Mouse (Mus musculus) liver (tissue): Measurements from ENCODE around the gene Peg12.

Experiments used
- DNase-seq: peaks from one replicate; pipeline ENCODE4 v3.0.0-alpha.2; 2020; ENCODE audit warnings: mixed read lengths

The Peg12 gene

DNA sequence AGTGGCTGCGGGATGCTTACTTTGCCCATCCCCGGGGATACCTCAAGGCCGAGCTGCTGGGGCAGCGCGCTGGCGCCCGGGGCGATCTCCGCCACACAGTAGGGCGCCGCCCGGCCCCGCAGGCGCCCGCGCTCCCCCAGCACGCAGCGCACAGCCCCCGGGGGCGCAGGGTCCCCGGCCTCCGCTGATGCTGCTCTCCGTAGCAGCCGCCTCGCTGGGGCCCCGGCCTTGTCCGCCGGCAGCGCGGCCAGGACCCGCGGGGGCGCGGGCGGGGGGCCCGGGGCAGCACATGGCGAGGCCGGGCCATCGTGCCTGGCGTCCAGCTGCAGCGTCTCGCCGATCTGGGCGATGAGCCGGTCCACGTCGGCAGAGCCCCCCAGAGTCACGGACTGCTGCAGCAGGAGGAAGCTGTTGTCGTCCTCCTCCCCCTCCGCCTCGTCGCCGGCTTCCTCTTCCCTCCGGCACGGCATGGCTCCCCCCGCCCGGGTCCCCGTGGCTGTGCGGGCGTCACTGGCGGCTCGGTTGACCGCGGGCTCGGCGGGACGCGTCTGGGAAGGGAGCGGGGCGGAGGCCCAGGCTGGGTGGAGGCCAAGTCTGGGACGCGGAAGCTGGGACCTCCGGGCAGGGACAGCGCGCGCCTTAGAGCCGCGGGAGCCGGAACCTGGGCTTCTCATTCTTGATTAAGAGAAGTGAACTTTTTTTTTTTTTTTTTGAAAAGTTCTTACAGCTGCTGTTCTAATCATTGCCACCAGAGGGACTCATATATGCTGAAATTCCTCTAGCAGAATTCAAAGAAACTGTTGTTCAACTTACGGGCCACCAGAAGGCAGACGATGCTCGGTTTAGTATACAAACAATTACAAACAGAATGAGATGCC is at the start of gene Peg12:
Peg12 (minus strand) TSS at position 633 of the 878 bp plus-strand sequence.
- peak; percentile 43 for DNase-seq

DNA sequence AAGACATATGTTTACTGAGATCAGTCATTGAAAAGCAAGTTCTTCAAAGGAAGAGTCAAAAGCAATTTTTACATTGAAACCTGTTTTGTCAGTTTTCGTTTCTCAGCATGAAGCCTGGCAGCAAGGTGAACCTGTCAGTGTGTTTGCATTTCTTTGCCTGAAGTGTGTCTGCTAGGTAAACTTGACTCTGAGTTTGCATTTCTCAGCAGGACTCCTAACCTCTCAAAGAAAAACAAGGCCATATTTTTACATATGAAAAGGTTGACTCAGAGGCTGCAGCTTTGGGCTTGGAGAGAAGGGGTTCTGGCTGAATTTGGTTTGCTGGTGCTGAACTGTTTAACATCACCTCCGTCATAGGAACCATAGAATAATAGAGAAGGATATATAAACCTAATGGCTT is 21.8 kb upstream of the Peg12 start:
- DNase-seq: no peak

DNA sequence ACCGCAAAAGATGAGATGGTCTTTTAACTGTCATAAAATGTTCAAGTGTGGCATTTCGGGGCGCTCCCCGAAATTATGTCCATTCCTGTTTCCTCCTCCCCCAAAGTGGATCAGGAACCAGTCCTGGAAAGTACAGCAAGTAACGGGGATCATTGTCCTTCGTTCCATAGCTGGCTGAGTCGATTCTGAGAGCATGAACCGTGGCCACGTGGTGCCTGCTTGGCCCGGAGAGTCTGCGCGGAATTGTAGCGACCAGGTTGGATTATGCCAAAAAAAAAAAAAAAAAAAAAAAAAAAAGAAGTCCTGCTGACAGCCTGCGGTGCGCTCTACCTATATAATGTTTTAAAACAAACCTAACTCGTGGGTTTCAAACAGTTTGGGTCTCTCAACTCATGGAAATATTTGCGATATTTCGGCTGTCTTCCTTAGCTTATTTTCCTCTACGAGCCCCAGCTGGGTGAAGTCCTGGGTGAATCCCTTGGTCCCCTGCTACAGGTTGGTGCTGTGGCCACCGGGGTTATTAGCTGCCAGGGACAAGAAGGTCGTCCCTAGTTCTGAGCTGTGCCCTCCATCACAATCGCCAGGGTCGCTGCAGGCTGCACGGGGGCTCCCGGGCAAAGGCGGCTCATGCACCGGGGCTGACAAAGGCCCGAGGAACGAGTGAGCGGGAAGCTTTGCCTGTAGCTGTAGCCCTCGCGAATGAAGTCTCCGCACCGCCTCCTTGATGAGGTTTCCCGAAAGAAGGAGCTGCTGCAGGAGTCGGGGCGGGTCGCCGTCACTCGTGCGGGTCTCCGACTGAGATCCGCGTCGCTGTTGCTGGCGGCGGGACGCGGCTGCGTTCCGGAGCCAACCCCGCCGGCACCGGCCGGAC is 1.1 kb downstream of the Peg12 start:
- DNase-seq: peak; percentile 10

- peak; percentile 11 for DNase-seq
These were observed 1.9 kb downstream of the Peg12 start for GRCm38 (mm10) chr7:62462229-62463006.

DNA sequence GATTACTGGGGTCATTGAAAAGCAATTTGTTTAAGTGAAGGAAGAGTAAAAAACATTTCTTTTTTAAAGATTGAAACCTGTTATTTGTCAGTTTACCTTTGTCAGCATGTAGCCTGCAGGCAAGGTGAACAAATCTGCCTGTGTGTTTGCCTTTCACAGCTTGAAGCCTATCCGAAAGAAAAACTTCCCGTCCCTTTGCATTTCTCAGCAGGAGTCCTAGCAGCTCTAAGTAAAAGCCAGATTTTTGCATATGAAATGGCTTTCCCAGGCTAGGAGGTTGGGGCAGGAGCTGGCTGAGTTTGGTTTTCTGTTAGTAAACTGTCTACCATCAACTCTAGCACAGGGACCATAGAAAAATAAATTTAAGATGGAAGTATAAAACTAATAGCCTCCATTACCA is 12.0 kb downstream of the Peg12 start:
- DNase-seq: no peak

- no peak for DNase-seq
These were observed 18.7 kb downstream of the Peg12 start for GRCm38 (mm10) chr7:62445431-62446165.

DNA sequence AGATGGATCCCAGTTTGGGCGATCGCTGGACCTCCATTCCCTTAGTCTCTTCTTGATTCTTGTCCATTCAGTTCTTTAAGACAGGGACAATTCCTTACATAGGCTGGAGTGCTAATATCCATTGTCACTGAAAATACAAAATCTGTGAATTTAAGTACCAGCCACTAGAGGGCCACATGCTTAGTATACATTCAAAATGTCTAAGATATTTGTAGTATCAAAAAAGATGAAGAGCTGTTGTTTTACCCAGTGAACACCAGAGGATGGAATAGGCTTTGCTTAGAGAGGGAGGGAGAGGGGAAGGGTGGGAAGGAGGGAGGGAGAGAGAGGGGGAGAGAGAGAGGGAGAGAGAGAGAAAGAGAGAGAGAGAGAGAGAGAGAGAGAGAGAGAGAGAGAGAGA is 27.9 kb downstream of the Peg12 start:
- no peak for DNase-seq

DNA sequence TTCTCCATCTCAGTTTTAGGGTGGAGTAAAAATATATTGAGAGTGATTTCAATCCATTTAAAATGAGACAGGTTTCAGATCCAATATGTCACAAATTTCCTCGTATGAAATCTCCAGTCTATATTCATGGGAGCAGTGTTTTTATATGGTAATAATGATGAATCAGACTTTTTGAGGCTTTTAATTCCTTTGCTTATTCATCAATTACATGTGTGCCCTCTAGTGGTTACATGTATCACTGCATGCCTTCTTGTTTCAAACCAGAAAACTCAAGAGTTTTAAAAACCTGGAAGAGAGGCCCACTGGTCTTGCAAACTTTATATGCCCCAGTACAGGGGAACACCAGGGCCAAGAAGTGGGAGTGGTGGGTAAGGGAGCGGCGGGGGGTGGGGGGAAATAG is 31.1 kb downstream of the Peg12 start:
- no peak for DNase-seq

GRCm38 (mm10) chr7:62428337-62428736 is 36.0 kb downstream of the Peg12 start:
- DNase-seq: no peak

- DNase-seq: no peak
These were observed 41.1 kb downstream of the Peg12 start for GRCm38 (mm10) chr7:62423210-62423609.

DNA sequence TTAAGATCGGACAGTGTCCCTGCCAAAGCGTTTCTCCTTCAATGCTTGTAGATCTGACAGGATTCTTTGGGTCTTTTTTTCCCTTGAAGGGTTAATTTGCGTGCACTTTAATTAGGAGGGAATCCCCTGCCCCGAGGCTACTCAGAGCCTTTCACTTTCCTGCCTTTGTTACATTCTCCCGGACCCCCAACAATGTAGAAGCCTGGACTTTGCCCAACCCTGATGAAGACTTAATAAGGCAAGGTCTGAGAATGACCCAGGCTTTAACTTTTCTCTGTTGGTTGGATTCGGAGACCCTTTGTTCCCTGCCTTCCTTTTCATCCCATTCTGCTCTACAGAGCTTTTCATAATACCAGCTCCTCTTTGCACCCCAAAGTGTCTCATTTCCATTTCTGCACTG is 43.7 kb downstream of the Peg12 start:
- DNase-seq: no peak

- peak; percentile 53 for DNase-seq
These were observed 44.6 kb downstream of the Peg12 start, which contains the start of gene Mkrn3 for GRCm38 (mm10) chr7:62419493-62420360. Gene Mkrn3 (minus strand): TSS chr7:62420139.

GRCm38 (mm10) chr7:62419105-62419492 is 45.2 kb downstream of the Peg12 start:
- DNase-seq: peak; percentile 2

- DNase-seq: no peak
These were observed 46.0 kb downstream of the Peg12 start for GRCm38 (mm10) chr7:62418346-62418745.

DNA sequence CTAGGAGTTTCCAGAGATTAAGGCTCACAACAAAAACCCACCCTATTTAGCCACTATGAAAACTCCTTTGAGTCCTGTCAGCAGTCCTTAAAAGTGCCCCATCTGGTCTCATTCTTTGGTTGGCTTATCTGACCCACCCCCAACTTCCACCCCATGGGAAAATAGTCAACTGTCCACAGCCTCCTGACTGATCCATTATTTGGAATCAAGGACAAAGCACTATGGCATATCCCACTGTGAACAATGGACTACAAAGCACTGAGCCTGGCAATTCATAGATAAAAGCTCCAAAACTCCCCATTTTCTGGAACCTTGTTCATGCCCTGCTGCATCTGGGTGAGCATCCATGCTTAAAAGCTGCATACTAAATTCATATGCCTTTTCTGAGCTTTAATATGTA is 48.1 kb downstream of the Peg12 start:
- DNase-seq: no peak

- DNase-seq: no peak
These were observed 49.1 kb downstream of the Peg12 start for GRCm38 (mm10) chr7:62415222-62415621.
